Mouse (Mus musculus) adrenal gland (tissue): ENCODE data around the gene Lix1.
"Not testable (repeated sequence)": the region's sequence is repeated elsewhere in the genome, so short reads cannot be mapped to it uniquely, and the experiment has no call there.

Source experiments
- intact Hi-C: fragments of 180-260 bp; cut with DNase I; formaldehyde crosslinking; loops from one replicate; pipeline ENCODE4 v1.15.1; 2025

The Lix1 gene

DNA sequence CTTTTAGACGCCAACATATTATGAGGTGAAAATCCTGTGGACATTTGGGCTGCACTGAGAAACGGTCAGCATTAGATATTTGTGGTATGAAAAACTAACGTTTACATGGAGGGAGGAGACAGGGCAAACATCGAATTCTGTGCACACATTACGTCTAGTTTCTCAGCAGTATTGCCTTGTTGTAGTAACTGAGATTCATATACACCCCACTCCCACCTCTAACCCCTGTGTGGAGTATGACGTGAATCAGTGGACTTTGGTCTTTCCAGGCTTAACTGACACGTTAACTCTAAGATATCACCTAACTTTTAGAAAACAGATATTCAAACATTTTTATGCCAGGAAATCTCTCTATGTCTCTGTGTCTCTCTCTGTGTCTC lies 89.1 kb downstream of the Lix1 start:
- intact Hi-C loops, result no loop called here

DNA sequence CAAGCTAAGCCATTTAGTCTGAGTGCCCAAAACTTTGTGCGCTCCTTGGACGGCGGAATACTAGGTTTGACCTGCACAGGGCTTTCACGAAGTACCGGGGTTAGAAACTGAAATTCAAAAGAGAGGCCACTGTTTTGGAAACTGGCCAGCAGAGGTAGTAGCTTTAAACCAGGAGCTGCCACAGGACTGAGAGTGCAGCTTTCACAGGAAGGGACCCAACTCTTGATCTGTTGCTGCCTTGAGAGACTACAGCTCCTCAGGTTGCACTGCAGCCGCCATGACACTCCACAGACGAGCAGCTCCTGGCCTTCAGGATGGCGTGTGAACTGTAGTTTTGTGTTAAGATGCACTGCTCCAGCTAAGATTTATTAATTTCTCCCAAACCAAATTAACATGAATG lies 89.6 kb downstream of the Lix1 start:
- intact Hi-C loops, result no loop called here

DNA sequence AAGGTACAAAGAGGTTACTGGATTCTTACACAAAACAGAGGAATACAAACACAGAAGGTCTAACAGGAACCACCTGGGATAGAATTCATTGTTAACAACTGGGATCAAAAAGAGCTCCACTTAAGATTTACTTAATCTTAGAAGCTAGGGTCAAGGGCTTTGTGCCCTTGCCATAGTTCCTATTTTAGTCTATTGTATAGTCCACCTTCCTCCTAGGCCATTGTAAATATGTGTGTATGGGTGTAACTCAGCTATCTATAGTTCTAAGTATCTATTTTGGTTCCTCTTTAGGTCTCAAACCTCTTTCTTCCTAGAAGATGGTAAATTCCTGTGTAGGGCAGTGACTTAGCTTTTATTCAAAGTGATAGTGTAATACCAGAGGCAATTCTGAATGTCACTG lies 93.8 kb downstream of the Lix1 start:
- intact Hi-C loops, result not testable (repeated sequence)

DNA sequence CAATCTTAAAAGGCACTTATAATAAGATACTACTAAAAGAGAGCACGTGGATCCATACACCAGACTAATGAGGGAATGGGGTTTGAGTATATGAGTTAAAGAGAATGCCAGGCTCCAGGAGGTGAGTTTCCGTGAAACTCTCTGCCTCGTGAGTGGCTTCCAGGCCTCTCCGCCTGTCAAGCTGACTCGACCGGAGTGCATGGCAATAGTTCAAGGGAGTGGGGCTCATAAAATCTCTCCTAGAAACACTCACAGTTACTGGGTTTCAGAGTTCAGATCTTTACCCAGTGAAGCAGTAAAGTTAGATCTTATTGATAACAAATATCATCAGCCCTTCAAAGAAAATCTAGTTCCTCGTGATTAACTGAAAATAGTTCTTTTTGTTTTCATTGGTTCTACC lies 94.3 kb downstream of the Lix1 start:
- intact Hi-C loops, result no loop called here

DNA sequence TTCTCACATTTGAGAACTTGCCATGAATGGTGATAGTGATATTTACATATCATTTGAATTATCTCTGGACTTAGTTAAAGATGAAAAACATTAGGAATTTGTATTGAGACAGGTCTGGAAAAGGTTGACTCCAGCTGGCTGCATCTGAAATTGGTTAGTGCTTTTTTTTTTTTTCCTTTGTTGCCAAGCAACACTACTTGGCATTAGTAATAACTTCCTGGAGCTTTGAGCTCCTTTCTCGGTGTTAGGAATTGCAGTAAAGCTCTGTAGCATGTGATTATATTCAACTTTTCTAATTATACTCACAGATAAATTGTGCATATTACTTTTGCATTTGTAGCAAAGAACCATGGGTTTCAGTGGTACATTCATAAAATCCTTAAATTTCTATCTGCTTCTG lies 96.4 kb downstream of the Lix1 start:
- intact Hi-C loops, result no loop called here

DNA sequence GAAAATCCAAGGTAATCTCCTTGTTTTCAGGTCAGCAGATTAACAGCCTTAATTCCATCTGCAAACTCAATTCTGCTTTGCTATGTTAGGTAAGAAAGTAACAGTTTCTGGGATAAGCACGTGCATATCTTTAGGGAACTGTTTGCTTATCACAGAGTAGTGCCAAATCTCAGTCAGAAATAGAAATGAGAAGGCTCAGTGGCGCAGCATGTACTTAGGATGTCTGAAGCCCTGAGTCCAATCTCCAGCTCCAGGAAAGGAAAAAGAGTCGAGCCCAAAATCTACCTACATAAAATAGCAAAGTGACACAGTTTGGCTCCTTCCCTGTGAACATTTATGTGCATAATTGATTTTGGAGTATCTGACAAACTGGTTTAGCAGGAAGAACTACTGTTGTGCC lies 96.8 kb downstream of the Lix1 start:
- intact Hi-C loops, result no loop called here

DNA sequence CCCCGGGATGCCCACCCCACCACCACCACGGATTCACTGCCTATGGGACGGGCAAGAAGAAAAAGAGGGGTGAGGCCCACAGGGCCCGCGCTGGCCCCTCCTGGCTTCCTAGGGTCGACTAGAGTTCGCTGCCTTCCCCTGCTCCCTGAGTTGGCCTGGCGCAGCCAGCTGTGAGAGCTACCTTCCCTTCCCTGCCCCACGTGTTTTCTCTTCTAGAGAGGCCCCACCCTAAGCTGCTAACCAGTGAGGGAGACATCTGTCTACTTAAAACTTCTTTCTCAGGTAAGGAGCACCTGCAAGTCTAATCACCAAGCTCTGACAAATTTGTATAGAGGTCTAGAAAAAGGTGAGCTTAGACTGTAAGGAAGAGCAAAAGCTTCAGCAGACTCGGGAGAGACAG lies 104.2 kb downstream of the Lix1 start:
- intact Hi-C loops, result no loop called here
